Mouse (Mus musculus) myocyte (in vitro differentiated cells): ENCODE measurements around the gene Pcyox1.

Experiments
- CEBPB ChIP-seq: IDR thresholded peaks from 2 replicates; pipeline ENCODE4 v1.6.1; 2011; ENCODE audit warnings: mild to moderate bottlenecking, moderate library complexity; ENCODE audit not compliant: poor library complexity, insufficient read depth, severe bottlenecking
- MAX ChIP-seq: IDR thresholded peaks from one replicate; pipeline ENCODE4 v1.6.1; 2011; ENCODE audit warnings: low read depth, mild to moderate bottlenecking, control low read depth
- POLR2A ChIP-seq: IDR thresholded peaks from one replicate; pipeline ENCODE4 v1.6.1; 2011; ENCODE audit warnings: low read depth, mild to moderate bottlenecking, control low read depth, moderate library complexity; ENCODE audit not compliant: insufficient read length
- POLR2AphosphoS2 ChIP-seq: IDR thresholded peaks from one replicate; pipeline ENCODE4 v1.6.1; 2011; ENCODE audit warnings: low read depth, control low read depth; ENCODE audit not compliant: insufficient read length
- TCF3 ChIP-seq: IDR thresholded peaks from one replicate; pipeline ENCODE4 v1.6.1; 2011; ENCODE audit warnings: low read depth, control low read depth; ENCODE audit not compliant: insufficient read length

DNA sequence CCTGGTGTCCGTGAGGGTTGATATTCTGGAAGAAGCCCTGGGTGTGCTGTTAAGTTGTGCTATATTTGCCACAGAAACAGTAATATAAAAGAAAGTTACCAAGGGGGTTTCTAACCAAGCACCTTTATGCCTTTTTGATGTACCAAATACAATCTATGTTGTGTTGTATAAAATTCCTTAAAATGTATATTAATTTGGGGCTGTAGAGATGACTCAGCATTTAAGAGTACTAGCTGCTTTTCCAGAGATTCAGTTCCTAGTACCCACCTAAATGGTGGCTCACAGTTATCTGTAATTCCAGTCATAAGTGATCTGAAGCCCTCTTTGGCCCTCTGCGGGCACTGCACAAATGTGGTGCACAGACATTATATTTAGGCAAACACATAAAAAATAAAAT lies 30.1 kb downstream of the Pcyox1 start:
- TF ChIP-seq MAX: no peak
- TF ChIP-seq POLR2A: no peak
- no peak for TF ChIP-seq CEBPB
- no peak for TF ChIP-seq POLR2AphosphoS2
- no peak for TF ChIP-seq TCF3
